Mouse (Mus musculus): ENCODE results near the gene Cers2. TPM values are rescaled to one million over a fixed set of nuclear protein-coding genes. Genes with fewer than 3 reads are reported as not detected.

Gene Cers2
- polyA plus RNA-seq, 1 experiment from 2014 or later = 109 TPM

DNA sequence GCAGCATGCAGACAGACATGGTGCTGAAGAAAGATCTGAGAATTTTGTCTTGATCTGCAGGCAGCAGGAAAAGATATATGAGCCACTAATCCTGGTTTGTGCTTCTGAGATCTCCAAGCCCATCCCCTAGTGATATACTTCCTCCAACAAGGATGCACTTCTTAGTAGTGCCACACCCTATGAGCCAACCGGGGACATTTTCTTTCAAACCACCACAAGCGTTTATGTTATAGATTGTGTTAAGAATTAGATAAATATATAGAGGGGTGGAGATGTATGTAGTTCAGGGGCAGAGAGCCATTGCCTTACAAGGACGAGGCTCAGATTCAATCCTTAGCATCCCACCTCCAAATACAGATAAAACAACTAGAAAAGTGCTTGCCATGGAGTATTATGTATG, 4.1 kb upstream of the Cers2 start:
- WGBS = 71% methylated on average over 3 of the region's 3 CpGs

DNA sequence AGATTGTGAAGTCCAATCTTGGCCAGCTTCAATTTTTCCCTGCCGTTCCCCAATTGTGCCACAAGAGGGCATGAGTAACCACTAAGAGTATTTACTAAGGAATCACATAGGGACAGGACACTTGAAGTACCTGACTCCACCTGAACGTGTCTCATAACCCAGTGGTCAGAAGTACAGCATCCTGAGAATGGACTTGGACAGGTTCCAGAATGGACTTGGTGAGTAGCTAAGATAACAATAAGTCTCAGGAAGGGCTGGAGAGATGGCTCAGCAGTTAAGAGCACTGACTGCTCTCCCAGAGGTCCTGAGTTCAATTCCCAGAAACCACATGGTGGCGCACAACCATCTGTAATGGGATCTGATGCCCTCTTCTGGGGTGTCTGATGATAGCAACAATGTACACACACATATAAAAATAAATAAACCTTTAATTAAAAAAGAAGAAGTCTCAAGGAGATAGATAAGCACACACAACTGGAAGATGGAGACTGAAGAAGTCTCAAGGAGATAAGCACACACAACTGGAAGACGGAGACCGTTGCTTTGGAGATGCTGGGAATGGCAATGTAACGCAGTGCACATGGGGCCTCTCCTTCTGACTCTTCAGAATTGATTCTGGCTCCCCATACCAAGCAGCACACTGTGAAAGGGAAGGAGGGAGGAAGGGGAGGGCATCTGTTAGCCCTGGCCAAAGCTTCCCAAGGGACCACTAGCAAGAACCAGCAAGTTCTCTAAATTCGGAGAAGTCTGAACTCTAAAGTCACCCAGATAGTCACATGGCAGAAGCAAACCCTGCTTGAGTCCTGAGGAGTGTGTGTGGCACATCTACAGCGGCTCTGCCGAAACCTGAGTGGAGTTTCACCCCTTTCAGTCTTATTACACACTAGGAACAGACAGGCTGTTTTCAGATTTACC, 3.4 kb upstream of the Cers2 start:
- ATAC-seq (ENCODE audit: insufficient read depth, low FRiP score, low TSS enrichment) (no peak), DNase-seq (ENCODE audit: low spot score) (peak; percentile 73)
- no peaks in the 10 kb centered on the region for H3K36me3 ChIP-seq (ENCODE audit: control insufficient read depth, insufficient read depth, low read length)
- H3K27ac ChIP-seq (ENCODE audit: low read depth, low read length) = no peak overlapping the region
- no peak overlapping the region for H3K9ac ChIP-seq (ENCODE audit: low read length)
- H3K9me3 ChIP-seq (ENCODE audit: control insufficient read depth, low read length) = no peaks in the 10 kb centered on the region
- H3K4me1 ChIP-seq (ENCODE audit: control insufficient read depth, insufficient read depth, low read length) = peaks cover 6% of the 10 kb centered on the region; the same call in 1 of the 2 replicates
- WGBS = 68% methylated on average over 9 of the region's 9 CpGs
- no peak overlapping the region for H3K4me2 ChIP-seq (ENCODE audit: low read depth)
- H3K27me3 ChIP-seq (ENCODE audit: control insufficient read depth, insufficient read depth, low read length) = no peaks in the 10 kb centered on the region
- H3K4me3 ChIP-seq (ENCODE audit: low read depth, low read length) = no peak overlapping the region

More for the DNA sequence above, 4.1 kb upstream of the Cers2 start:
- Histone ChIP-seq H3K27ac (ENCODE audit: low read depth, low read length) (no peak overlapping the region), H3K36me3 (ENCODE audit: control insufficient read depth, insufficient read depth, low read length) (no peaks in the 10 kb centered on the region), H3K4me1 (ENCODE audit: control insufficient read depth, insufficient read depth, low read length) (no peaks in the 10 kb centered on the region; the same call in 1 of the 2 replicates), H3K4me3 (ENCODE audit: low read depth, low read length) (no peak overlapping the region), H3K27me3 (ENCODE audit: control insufficient read depth, insufficient read depth, low read length) (no peaks in the 10 kb centered on the region), H3K4me2 (ENCODE audit: low read depth) (no peak overlapping the region), H3K9me3 (ENCODE audit: control insufficient read depth, low read length) (no peaks in the 10 kb centered on the region), H3K9ac (ENCODE audit: low read length) (no peak overlapping the region)
- no peak for DNase-seq (ENCODE audit: low spot score)
- ATAC-seq (ENCODE audit: insufficient read depth, low FRiP score, low TSS enrichment) = no peak

DNA sequence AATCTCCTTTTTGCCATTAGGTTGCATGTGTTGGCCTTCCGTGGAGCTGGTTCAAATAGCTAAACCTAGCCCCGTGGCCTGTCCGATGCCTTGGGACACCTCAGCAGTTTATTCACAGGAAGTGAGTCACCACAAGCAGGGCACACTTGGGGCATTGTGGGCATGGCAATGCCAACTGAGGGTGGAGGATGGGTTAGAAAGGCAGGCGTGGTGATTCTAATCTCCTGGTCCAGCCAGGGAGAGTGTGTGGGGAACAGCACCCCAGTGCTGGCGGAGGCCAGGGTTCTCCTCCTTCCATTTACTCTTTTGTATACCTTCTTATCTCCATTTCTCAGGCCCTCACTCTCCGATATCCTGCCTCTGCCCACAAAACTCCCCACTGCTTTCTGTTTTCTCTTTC, 2.0 kb upstream of the Cers2 start:
- Histone ChIP-seq H3K4me2 (ENCODE audit: low read depth) (no peak overlapping the region), H3K27me3 (ENCODE audit: control insufficient read depth, insufficient read depth, low read length) (no peaks in the 10 kb centered on the region), H3K9ac (ENCODE audit: low read length) (no peak overlapping the region), H3K9me3 (ENCODE audit: control insufficient read depth, low read length) (no peaks in the 10 kb centered on the region), H3K4me3 (ENCODE audit: low read depth, low read length) (no peak overlapping the region), H3K4me1 (ENCODE audit: control insufficient read depth, insufficient read depth, low read length) (peaks cover 11% of the 10 kb centered on the region; the same call in 1 of the 2 replicates), H3K27ac (ENCODE audit: low read depth, low read length) (no peak overlapping the region), H3K36me3 (ENCODE audit: control insufficient read depth, insufficient read depth, low read length) (no peaks in the 10 kb centered on the region)
- DNase-seq (ENCODE audit: low spot score) = no peak
- no peak for ATAC-seq (ENCODE audit: insufficient read depth, low FRiP score, low TSS enrichment)
- WGBS = 83% methylated on average over 6 of the region's 6 CpGs

DNA sequence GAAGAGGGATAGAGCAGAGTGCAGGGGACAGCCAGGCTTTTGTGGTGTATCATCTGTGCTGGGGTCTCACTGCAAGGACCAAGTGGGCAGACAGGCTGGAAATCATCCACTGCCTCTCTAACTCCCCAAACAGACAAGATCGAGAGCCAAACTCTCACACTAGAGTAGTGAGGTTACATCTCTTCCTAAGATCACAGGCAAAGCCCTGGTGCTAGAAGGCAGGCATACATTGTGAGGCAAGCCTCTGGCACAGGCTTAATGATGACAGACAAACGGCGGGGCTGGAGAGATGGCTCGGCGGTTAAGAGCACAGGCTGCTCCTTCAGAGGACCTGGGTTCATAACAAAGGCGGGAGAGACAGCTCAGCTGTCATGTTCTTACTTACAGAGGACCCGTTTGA, 1.1 kb upstream of the Cers2 start:
- Histone ChIP-seq H3K4me2 (ENCODE audit: low read depth) (no peak overlapping the region), H3K27me3 (ENCODE audit: control insufficient read depth, insufficient read depth, low read length) (no peaks in the 10 kb centered on the region), H3K4me1 (ENCODE audit: control insufficient read depth, insufficient read depth, low read length) (peaks cover 15% of the 10 kb centered on the region; the same call in 1 of the 2 replicates), H3K9me3 (ENCODE audit: control insufficient read depth, low read length) (no peaks in the 10 kb centered on the region), H3K27ac (ENCODE audit: low read depth, low read length) (no peak overlapping the region), H3K4me3 (ENCODE audit: low read depth, low read length) (no peak overlapping the region), H3K36me3 (ENCODE audit: control insufficient read depth, insufficient read depth, low read length) (no peaks in the 10 kb centered on the region), H3K9ac (ENCODE audit: low read length) (no peak overlapping the region)
- 42% methylated on average over 7 of the region's 7 CpGs for WGBS
- no peak for ATAC-seq (ENCODE audit: insufficient read depth, low FRiP score, low TSS enrichment)
- DNase-seq (ENCODE audit: low spot score) = no peak

DNA sequence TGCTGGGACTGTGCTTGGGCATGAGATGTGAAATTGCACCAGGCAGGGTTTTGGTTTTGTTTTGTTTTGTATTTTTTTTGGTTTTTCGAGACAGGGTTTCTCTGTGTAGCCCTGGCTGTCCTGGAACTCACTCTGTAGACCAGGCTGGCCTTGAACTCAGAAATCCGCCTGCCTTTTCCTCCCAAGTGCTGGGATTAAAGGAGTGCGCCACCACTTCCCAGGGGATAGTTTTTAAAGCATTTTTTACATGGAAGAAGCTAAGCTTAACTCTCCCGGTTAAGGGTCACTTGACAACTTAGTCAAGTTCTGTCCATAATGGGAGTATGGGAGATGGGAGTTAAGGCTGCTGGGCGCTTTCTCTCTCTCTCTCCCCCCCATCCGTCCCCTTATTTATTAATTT, 516 bp upstream of the Cers2 start:
- H3K36me3 ChIP-seq (ENCODE audit: control insufficient read depth, insufficient read depth, low read length) = no peaks in the 10 kb centered on the region
- H3K9ac ChIP-seq (ENCODE audit: low read length) = no peak overlapping the region; the same call in 1 of the 2 replicates
- DNase-seq (ENCODE audit: low spot score) = no peak
- no peaks in the 10 kb centered on the region for H3K9me3 ChIP-seq (ENCODE audit: control insufficient read depth, low read length)
- H3K4me2 ChIP-seq (ENCODE audit: low read depth) = peak overlapping the region; percentile 68; the same call in 1 of the 2 replicates
- H3K27ac ChIP-seq (ENCODE audit: low read depth, low read length) = no peak overlapping the region
- ATAC-seq (ENCODE audit: insufficient read depth, low FRiP score, low TSS enrichment) = no peak
- H3K4me3 ChIP-seq (ENCODE audit: low read depth, low read length) = no peak overlapping the region
- WGBS = 67% methylated on average over 6 of the region's 6 CpGs
- H3K4me1 ChIP-seq (ENCODE audit: control insufficient read depth, insufficient read depth, low read length) = peaks cover 18% of the 10 kb centered on the region; the same call in 1 of the 2 replicates
- no peaks in the 10 kb centered on the region for H3K27me3 ChIP-seq (ENCODE audit: control insufficient read depth, insufficient read depth, low read length)

DNA sequence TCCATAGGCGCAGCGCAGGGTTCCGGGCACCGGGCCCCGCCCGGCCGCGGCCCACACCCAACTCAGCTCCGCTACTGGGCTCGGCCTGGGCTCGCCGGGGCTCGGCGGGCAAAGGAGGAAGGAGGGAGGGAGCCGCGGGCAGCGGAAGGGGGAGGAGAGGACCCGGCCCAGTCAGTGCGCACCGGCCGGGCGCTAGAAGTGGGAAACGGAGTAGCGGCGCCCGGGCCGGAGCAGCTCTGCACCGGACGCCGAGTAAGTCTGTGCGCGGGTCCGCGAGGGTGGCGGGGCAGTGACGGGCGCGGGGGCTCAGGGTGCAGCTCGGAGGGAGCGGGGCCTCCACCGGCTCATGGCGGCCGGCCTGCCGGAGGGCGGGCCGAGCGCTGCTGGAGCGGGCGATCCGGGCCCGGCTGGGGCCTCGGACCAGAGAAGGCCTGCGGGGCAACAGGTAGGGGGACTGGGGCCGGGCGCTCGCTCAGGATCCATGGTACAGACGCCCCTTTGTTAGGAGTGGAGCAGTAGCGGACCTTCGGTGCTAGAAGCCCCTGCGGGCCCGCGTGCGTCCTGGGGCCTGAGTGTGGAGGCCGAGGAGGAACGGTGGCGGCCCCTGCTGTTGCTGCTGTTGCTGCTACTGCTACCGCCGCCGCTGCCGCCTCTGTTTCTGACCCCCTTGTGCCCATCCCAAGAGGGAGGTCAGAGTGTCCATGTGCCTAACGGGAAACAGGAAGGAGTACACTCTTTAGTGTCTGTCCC, 678 bp downstream of the Cers2 start:
- peak; percentile 89 for ATAC-seq (ENCODE audit: insufficient read depth, low FRiP score, low TSS enrichment)
- H3K4me2 ChIP-seq (ENCODE audit: low read depth) = peak overlapping the region; percentile 68
- H3K27ac ChIP-seq (ENCODE audit: low read depth, low read length) = peak overlapping the region; percentile 89
- peaks cover 1% of the 10 kb centered on the region for H3K36me3 ChIP-seq (ENCODE audit: control insufficient read depth, insufficient read depth, low read length)
- DNase-seq (ENCODE audit: low spot score) = peak; percentile 89
- peak overlapping the region; percentile 80 for H3K4me3 ChIP-seq (ENCODE audit: low read depth, low read length)
- H3K4me1 ChIP-seq (ENCODE audit: control insufficient read depth, insufficient read depth, low read length) = peaks cover 18% of the 10 kb centered on the region; the same call in 1 of the 2 replicates
- under 1% methylated on average over 68 of the region's 71 CpGs for WGBS
- H3K27me3 ChIP-seq (ENCODE audit: control insufficient read depth, insufficient read depth, low read length) = no peaks in the 10 kb centered on the region
- H3K9me3 ChIP-seq (ENCODE audit: control insufficient read depth, low read length) = no peaks in the 10 kb centered on the region
- peak overlapping the region; percentile 97 for H3K9ac ChIP-seq (ENCODE audit: low read length)

DNA sequence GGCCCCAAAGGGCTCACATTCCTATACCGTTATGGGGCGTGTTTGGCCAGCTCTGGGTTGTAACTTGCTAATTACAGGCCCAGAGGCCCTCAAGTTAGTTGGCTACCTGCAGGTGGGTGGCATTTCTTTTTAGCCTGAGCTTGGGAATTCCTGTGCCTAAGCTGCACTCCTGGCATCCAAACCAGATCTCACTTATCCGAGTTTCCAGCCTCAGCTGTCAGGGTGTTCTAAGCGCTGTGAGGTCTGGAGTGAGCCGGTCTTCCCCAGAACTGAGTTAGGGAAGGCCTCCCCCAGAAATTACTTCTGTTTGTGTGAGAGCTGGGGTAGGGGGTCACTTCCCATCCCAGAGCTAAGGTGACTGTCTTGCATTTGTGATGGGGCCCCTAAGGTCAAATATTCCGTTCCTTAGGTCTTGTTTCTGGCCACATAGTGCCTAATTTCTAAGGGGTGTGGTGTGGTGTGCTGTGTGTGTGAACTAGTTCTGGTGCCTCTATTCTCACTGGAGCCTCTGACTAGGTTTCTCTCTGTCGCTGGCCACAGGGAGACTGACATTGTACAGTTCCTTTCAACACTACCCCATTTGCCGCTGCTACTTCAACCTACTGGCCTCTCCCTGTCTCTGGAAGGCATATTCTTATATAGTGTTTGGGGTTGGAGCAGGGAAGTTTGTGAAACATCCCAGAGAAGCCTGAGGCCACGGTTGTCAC, 1.4 kb downstream of the Cers2 start:
- DNase-seq (ENCODE audit: low spot score) (no peak), ATAC-seq (ENCODE audit: insufficient read depth, low FRiP score, low TSS enrichment) (no peak)
- WGBS = 13% methylated on average over 9 of the region's 9 CpGs
- peak overlapping the region; percentile 97 for H3K9ac ChIP-seq (ENCODE audit: low read length)
- H3K9me3 ChIP-seq (ENCODE audit: control insufficient read depth, low read length) = no peaks in the 10 kb centered on the region
- H3K36me3 ChIP-seq (ENCODE audit: control insufficient read depth, insufficient read depth, low read length) = peaks cover 8% of the 10 kb centered on the region
- H3K4me2 ChIP-seq (ENCODE audit: low read depth) = peak overlapping the region; percentile 68
- H3K4me3 ChIP-seq (ENCODE audit: low read depth, low read length) = peak overlapping the region; percentile 80
- H3K27ac ChIP-seq (ENCODE audit: low read depth, low read length) = peak overlapping the region; percentile 89; the same call in 1 of the 2 replicates
- H3K27me3 ChIP-seq (ENCODE audit: control insufficient read depth, insufficient read depth, low read length) = no peaks in the 10 kb centered on the region
- H3K4me1 ChIP-seq (ENCODE audit: control insufficient read depth, insufficient read depth, low read length) = peaks cover 18% of the 10 kb centered on the region; the same call in 1 of the 2 replicates

DNA sequence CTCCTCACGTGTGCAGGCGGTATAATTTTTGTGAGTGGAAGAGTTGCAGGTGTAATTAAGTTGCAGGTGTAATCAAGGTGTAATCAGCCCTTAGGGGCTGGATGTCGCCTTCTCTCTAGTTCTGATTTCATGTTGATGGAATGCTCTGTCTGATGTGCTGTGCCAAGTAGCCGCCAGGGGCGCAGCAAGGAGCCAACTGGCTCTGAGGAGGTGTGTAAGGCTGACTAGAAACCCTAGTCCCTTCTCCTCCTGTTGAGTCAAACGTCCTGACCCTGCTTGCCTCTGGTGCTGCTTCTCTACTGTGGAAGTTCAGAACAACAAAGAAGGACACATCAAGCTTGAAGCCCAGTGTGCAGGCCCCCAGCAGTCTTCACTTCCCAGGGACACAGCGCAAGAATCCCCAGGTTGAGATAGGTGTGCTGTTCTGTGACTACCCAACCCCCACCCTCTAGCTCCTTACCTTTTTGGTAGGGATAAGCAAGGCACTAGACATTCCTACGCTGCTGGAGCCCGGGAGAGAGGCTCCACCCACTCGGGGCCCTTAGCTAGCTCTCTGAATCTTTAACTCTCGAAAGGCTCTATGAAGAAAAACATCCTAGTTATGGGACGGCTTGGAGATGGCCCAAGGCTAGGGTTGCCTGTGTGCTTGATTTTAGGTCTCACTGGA, 3.0 kb downstream of the Cers2 start:
- H3K9me3 ChIP-seq (ENCODE audit: control insufficient read depth, low read length) = no peaks in the 10 kb centered on the region
- no peak overlapping the region for H3K4me3 ChIP-seq (ENCODE audit: low read depth, low read length)
- no peak overlapping the region for H3K9ac ChIP-seq (ENCODE audit: low read length)
- 21% methylated on average over 12 of the region's 12 CpGs for WGBS
- no peak overlapping the region for H3K4me2 ChIP-seq (ENCODE audit: low read depth)
- peaks cover 18% of the 10 kb centered on the region; the same call in 1 of the 2 replicates for H3K4me1 ChIP-seq (ENCODE audit: control insufficient read depth, insufficient read depth, low read length)
- ATAC-seq (ENCODE audit: insufficient read depth, low FRiP score, low TSS enrichment) = no peak
- no peaks in the 10 kb centered on the region for H3K27me3 ChIP-seq (ENCODE audit: control insufficient read depth, insufficient read depth, low read length)
- peaks cover 12% of the 10 kb centered on the region for H3K36me3 ChIP-seq (ENCODE audit: control insufficient read depth, insufficient read depth, low read length)
- peak; percentile 67 for DNase-seq (ENCODE audit: low spot score)
- no peak overlapping the region for H3K27ac ChIP-seq (ENCODE audit: low read depth, low read length)
